Mouse (Mus musculus) embryonic facial prominence, embryonic 11.5 days (tissue): Measurements from ENCODE around the gene Oaz1. TPM values are rescaled to one million over a fixed set of nuclear protein-coding genes. Genes with fewer than 3 reads are reported as not detected.
"Not testable (repeated sequence)": the region's sequence is repeated elsewhere in the genome, so short reads cannot be mapped to it uniquely, and the experiment has no call there.

Experiments used
- ATAC-seq: fragments of 200-750 bp; cut with Nextera tagmentation; replicated peaks from 2 replicates; pipeline ENCODE4 v1.8.0; 2017; ENCODE audit warnings: low read depth; ENCODE audit not compliant: insufficient number of reproducible peaks, low FRiP score, low TSS enrichment
- DNase-seq: peaks from one replicate; pipeline ENCODE4 v3.0.0-alpha.2; 2015; ENCODE audit warnings: low spot score
- H3K27ac ChIP-seq: fragments of 300-500 bp; sonication (generic); replicated peaks from 2 replicates; pipeline ENCODE4 v1.5.1; 2014; ENCODE audit warnings: mild to moderate bottlenecking, low read depth, low read length, control low read depth
- H3K27me3 ChIP-seq: fragments of 300-500 bp; sonication (generic); 2 replicates; pipeline ENCODE4 v1.6.1; 2014; ENCODE audit warnings: mild to moderate bottlenecking, low read length, moderate library complexity, mixed read lengths; ENCODE audit not compliant: control insufficient read depth, insufficient read depth
- H3K36me3 ChIP-seq: fragments of 300-500 bp; sonication (generic); replicated peaks from 2 replicates; pipeline ENCODE4 v1.6.1; 2014; ENCODE audit warnings: low read depth, mild to moderate bottlenecking, low read length, moderate library complexity, mixed read lengths; ENCODE audit not compliant: control insufficient read depth, insufficient read depth
- H3K4me1 ChIP-seq: fragments of 300-500 bp; sonication (generic); 2 replicates; pipeline ENCODE4 v1.6.1; 2014; ENCODE audit warnings: low read length, mixed read lengths; ENCODE audit not compliant: control insufficient read depth, insufficient read depth
- H3K4me2 ChIP-seq: fragments of 300-500 bp; sonication (generic); 2 replicates; pipeline ENCODE4 v1.6.1; 2014; ENCODE audit warnings: low read depth, mild to moderate bottlenecking, control low read depth, low read length, moderate library complexity
- H3K4me3 ChIP-seq: fragments of 300-500 bp; sonication (generic); 2 replicates; pipeline ENCODE4 v1.5.1; 2014; ENCODE audit warnings: low read depth, low read length, control low read depth
- H3K9ac ChIP-seq: fragments of 300-500 bp; sonication (generic); replicated peaks from 2 replicates; pipeline ENCODE4 v1.6.1; 2014; ENCODE audit warnings: mild to moderate bottlenecking, control low read depth, low read length
- H3K9me3 ChIP-seq: fragments of 300-500 bp; sonication (generic); replicated peaks from 2 replicates; pipeline ENCODE4 v1.6.1; 2016; ENCODE audit warnings: mild to moderate bottlenecking, low read length, inconsistent platforms, mixed read lengths; ENCODE audit not compliant: control insufficient read depth
- WGBS: fragments of 180-500 bp; shearing (Covaris S2); extraction: QIAGEN DNeasy Blood & Tissue Kit; methylation state at CpG from one replicate; pipeline ENCODE4 v1.1.7; 2014; 5-methylcytosine and 5-hydroxymethylcytosine counted together
- polyA plus RNA-seq: library from polyadenylated mRNA; unstranded; fragments of >200 nt; fragmentation: Nextera tagmentation; extraction: Ambion mirVana; gene quantifications from 2 replicates; pipeline ENCODE4 v1.2.1, GENCODE M21; 2014

Gene Oaz1
- polyA plus RNA-seq, 1 experiment from 2014 or later: 1,818 TPM

DNA sequence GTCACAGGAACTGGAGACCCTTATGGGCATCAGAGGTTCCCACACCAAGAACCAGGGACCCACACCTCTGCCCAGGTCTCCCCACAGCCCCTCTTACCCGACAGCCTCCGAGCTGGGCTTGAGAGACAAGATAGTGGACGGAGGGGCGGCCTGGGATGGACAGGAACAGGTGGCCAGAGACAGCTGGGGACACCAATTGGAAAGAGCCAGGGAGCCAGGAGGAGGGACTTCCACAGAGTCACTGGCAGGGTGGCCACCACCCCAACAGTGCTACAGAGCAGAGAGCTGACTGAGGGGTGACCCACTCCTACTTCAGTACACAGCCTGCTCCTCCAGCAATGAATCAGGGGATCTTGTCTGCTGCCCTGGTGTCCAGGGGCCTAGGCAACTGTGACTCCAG, 13.1 kb upstream of the Oaz1 start, which contains the start of gene Jsrp1:
Gene Jsrp1, minus strand, starts transcription at position 133 of the 400 bp plus-strand sequence.
- Histone ChIP-seq H3K27ac (no peak within 1 kb of the TSS), H3K4me2 (no peak within 1 kb of the TSS), H3K9me3 (no peaks in the 10 kb centered on the region), H3K27me3 (peaks cover 3% of the 10 kb centered on the region; the same call in 1 of the 2 replicates), H3K36me3 (no peaks in the 10 kb centered on the region), H3K9ac (no peak within 1 kb of the TSS), H3K4me3 (no peak within 1 kb of the TSS), H3K4me1 (0 out of 2 replicates have a peak, but pooled peaks cover 1% of the 10 kb centered on the region)
- no peak for DNase-seq
- ATAC-seq: no peak
- WGBS: 57% methylated on average over 4 of the region's 4 CpGs

GRCm38 (mm10) chr10:80814800-80815199, 11.7 kb upstream of the Oaz1 start:
- ATAC-seq (no peak), DNase-seq (no peak)
- Histone ChIP-seq H3K27ac (no peak overlapping the region), H3K4me3 (no peak overlapping the region), H3K4me1 (no peaks in the 10 kb centered on the region), H3K36me3 (no peaks in the 10 kb centered on the region), H3K9me3 (no peaks in the 10 kb centered on the region), H3K27me3 (no peaks in the 10 kb centered on the region), H3K4me2 (no peak overlapping the region), H3K9ac (no peak overlapping the region)
- WGBS: 63% methylated on average over 7 of the region's 7 CpGs

DNA sequence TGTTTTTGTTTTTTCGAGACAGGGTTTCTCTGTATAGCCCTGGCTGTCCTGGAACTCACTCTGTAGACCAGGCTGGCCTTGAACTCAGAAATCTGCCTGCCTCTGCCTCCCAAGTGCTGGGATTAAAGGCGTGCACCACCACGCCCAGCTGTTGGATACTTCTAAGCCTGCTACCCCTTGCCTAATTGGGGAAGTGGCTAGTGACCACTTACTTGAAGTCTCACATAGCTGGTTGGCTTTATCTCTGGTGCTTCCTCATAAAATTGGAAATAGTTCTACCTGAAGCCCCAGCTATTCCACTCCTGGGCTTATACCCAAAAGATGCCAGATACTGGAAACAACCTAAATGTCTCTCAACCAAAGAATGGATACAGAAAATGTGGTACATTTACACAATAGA, 10.2 kb upstream of the Oaz1 start:
- H3K9ac ChIP-seq: not testable (repeated sequence)

GRCm38 (mm10) chr10:80817164-80817563, 9.3 kb upstream of the Oaz1 start:
- DNase-seq (no peak), ATAC-seq (no peak)
- Histone ChIP-seq H3K9ac (no peak overlapping the region), H3K4me3 (no peak overlapping the region), H3K27me3 (no peaks in the 10 kb centered on the region), H3K9me3 (no peaks in the 10 kb centered on the region), H3K4me2 (no peak overlapping the region), H3K36me3 (no peaks in the 10 kb centered on the region), H3K4me1 (no peaks in the 10 kb centered on the region), H3K27ac (no peak overlapping the region)
- WGBS: 60% methylated on average over 2 of the region's 2 CpGs

More for the DNA sequence above, 10.2 kb upstream of the Oaz1 start:
- not testable (repeated sequence) for H3K36me3 ChIP-seq, H3K27ac ChIP-seq, H3K4me2 ChIP-seq, H3K9me3 ChIP-seq, ATAC-seq, H3K4me1 ChIP-seq, H3K4me3 ChIP-seq, DNase-seq, H3K27me3 ChIP-seq
- 82% methylated on average over 3 of the region's 3 CpGs for WGBS

DNA sequence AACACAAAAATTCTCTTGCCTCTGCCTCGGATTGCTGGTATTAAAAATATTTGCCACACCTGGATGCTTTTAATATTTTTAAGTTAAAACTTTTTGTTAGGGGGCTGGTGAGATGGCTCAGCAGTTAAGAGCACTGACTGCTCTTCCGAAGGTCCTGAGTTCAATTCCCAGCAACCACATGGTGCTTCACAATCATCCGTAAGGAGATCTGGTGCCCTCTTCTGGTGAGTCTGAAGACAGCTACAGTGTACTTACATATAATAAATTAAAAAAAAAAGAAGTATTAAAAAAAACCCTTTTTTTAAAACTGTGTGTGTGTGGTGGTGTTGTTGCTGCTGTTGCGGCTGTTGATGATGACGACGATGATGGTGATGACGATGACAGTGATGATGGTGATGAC, 8.5 kb upstream of the Oaz1 start:
- H3K36me3 ChIP-seq, H3K4me2 ChIP-seq, H3K4me3 ChIP-seq, H3K9ac ChIP-seq, H3K9me3 ChIP-seq, ATAC-seq, H3K4me1 ChIP-seq, H3K27ac ChIP-seq, H3K27me3 ChIP-seq: not testable (repeated sequence)
- peak; percentile 30 for DNase-seq
- 80% methylated on average over 7 of the region's 7 CpGs for WGBS

GRCm38 (mm10) chr10:80818599-80819281, 7.7 kb upstream of the Oaz1 start:
- ATAC-seq: no peak
- H3K4me2 ChIP-seq: no peak overlapping the region
- no peaks in the 10 kb centered on the region for H3K4me1 ChIP-seq
- no peak for DNase-seq
- 55% methylated on average over 6 of the region's 6 CpGs for WGBS
- no peak overlapping the region for H3K9ac ChIP-seq
- H3K36me3 ChIP-seq: no peaks in the 10 kb centered on the region
- H3K27ac ChIP-seq: no peak overlapping the region
- no peaks in the 10 kb centered on the region for H3K27me3 ChIP-seq
- no peak overlapping the region for H3K4me3 ChIP-seq
- no peaks in the 10 kb centered on the region for H3K9me3 ChIP-seq

DNA sequence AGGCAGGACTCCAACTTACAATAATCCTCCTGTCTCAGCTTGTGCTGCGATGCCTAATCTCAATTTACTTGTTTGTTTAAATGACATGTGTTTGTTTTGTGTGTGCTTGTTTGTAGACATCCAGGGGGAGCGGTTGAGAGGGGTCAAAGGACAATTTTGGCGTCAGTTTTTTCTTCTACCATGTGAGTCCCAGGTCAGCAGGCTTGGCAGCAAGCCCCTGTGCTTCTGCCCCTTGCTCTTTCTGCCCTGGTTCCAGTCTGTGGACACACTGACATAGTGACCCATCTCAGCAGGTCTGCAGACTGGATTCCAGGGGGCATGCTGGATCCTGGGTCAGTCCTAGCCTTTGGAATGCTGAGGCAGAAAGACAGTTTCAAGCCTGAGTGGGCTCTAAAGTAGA, 7.0 kb upstream of the Oaz1 start:
- H3K4me1 ChIP-seq: no peaks in the 10 kb centered on the region
- no peak for ATAC-seq
- H3K9ac ChIP-seq: no peak overlapping the region
- WGBS: 53% methylated on average over 3 of the region's 3 CpGs
- no peaks in the 10 kb centered on the region for H3K36me3 ChIP-seq
- H3K4me3 ChIP-seq: no peak overlapping the region
- H3K27ac ChIP-seq: no peak overlapping the region
- DNase-seq: no peak
- H3K9me3 ChIP-seq: no peaks in the 10 kb centered on the region
- no peak overlapping the region for H3K4me2 ChIP-seq
- H3K27me3 ChIP-seq: no peaks in the 10 kb centered on the region

DNA sequence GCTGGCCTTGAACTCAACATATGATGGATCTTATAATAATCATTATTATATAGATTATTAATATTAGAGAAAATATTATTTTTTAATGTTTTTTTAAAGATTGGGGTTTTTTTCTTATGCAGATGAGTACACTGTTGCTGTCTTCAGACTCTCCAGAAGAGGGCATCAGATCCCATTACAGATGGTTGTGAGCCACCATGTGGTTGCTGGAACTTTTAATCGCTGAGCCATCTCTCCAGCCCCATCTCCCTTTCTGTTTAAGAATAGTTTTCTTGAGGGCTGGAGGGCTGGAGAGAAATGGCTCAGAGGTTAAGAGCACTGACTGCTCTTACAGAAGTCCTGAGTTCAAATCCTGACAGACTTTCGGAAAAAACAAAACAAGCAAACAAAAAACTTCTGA, 4.5 kb upstream of the Oaz1 start:
- Histone ChIP-seq H3K27ac (no peak overlapping the region), H3K9ac (no peak overlapping the region), H3K27me3 (no peaks in the 10 kb centered on the region), H3K9me3 (no peaks in the 10 kb centered on the region), H3K36me3 (no peaks in the 10 kb centered on the region), H3K4me3 (no peak overlapping the region), H3K4me1 (no peaks in the 10 kb centered on the region), H3K4me2 (no peak overlapping the region)
- DNase-seq (peak; percentile 50), ATAC-seq (no peak)
- 50% methylated on average over 2 of the region's 2 CpGs for WGBS
